Mouse (Mus musculus) stomach, embryonic 16.5 days (tissue): ENCODE data around the gene Abca2. TPM values are rescaled to one million over a fixed set of nuclear protein-coding genes. Genes with fewer than 3 reads are reported as not detected.

ENCODE experiments used
- ATAC-seq: fragments of 200-750 bp; cut with Nextera tagmentation; 2 replicates; pipeline ENCODE4 v1.8.0; 2017; ENCODE audit warnings: moderate number of reproducible peaks, moderate TSS enrichment; ENCODE audit not compliant: insufficient read depth, low FRiP score
- H3K27ac ChIP-seq: fragments of 300-500 bp; sonication (generic); 2 replicates; pipeline ENCODE4 v1.5.1; 2014; ENCODE audit warnings: low read length
- H3K27me3 ChIP-seq: fragments of 300-500 bp; sonication (generic); 2 replicates; pipeline ENCODE4 v1.6.1; 2014; ENCODE audit warnings: low read length, control low read depth, mixed read lengths; ENCODE audit not compliant: control insufficient read depth, insufficient read depth
- H3K36me3 ChIP-seq: fragments of 300-500 bp; sonication (generic); 2 replicates; pipeline ENCODE4 v1.6.1; 2014; ENCODE audit warnings: low read length; ENCODE audit not compliant: control insufficient read depth, insufficient read depth
- H3K4me1 ChIP-seq: fragments of 300-500 bp; sonication (generic); 2 replicates; pipeline ENCODE4 v1.6.1; 2014; ENCODE audit warnings: low read length, control low read depth, mixed read lengths; ENCODE audit not compliant: control insufficient read depth, insufficient read depth
- H3K4me2 ChIP-seq: fragments of 300-500 bp; sonication (generic); 2 replicates; pipeline ENCODE4 v1.6.1; 2014; ENCODE audit warnings: low read depth, low read length, mixed read lengths
- H3K4me3 ChIP-seq: fragments of 300-500 bp; sonication (generic); replicated peaks from 2 replicates; pipeline ENCODE4 v1.5.1; 2014; ENCODE audit warnings: mild to moderate bottlenecking, low read length
- H3K9ac ChIP-seq: fragments of 300-500 bp; sonication (generic); 2 replicates; pipeline ENCODE4 v1.6.1; 2014; ENCODE audit warnings: low read length
- H3K9me3 ChIP-seq: fragments of 300-500 bp; sonication (generic); replicated peaks from 2 replicates; pipeline ENCODE4 v1.6.1; 2016; ENCODE audit warnings: low read length, control low read depth; ENCODE audit not compliant: control insufficient read depth
- WGBS: fragments of 180-500 bp; shearing (Covaris S2); extraction: QIAGEN DNeasy Blood & Tissue Kit; methylation state at CpG from one replicate; pipeline ENCODE4 v1.1.7; 2014; 5-methylcytosine and 5-hydroxymethylcytosine counted together
- polyA plus RNA-seq: library from polyadenylated mRNA; unstranded; fragments of >200 nt; fragmentation: Nextera tagmentation; extraction: Ambion mirVana; gene quantifications from 2 replicates; pipeline ENCODE4 v1.2.1, GENCODE M21; 2015

The Abca2 gene
- polyA plus RNA-seq, 1 experiment from 2014 or later = 4.0 TPM

DNA sequence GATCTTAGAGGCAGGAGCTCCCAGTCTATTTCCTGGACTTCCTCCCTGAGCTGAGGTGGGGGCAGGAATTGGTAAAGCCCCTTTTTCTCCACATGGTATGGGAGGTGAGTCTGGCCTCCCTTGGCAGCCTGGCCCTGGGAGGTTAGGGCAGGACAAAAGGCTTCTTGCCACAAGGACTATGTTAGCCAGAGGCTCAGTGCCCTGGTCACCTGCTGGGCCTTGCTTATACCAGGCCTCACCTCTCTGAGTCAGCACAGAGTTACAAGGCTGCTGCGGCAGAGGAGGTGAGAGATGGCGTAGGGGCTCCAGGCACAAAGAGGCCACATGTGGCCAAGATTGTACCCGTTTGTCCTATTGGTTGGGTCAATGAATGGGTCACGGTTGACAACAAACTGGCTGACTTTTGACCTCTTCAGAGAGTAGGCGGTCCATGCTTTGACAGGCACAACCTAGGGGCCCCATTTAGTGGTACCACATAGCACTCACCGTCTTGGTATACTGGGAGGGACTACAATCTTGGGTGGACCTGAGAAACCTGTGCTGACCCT, 2.9 kb downstream of the Abca2 start:
- Histone ChIP-seq H3K4me2 (no peak overlapping the region), H3K4me3 (no peak overlapping the region), H3K27ac (no peak overlapping the region), H3K9ac (0 out of 2 replicates have a peak overlapping the region, but pooled peaks have one; percentile 26), H3K27me3 (0 out of 2 replicates have a peak, but pooled peaks cover 3% of the 10 kb centered on the region), H3K9me3 (no peaks in the 10 kb centered on the region), H3K4me1 (no peaks in the 10 kb centered on the region), H3K36me3 (no peaks in the 10 kb centered on the region)
- ATAC-seq = no peak
- 77% methylated on average over 6 of the region's 6 CpGs for WGBS

DNA sequence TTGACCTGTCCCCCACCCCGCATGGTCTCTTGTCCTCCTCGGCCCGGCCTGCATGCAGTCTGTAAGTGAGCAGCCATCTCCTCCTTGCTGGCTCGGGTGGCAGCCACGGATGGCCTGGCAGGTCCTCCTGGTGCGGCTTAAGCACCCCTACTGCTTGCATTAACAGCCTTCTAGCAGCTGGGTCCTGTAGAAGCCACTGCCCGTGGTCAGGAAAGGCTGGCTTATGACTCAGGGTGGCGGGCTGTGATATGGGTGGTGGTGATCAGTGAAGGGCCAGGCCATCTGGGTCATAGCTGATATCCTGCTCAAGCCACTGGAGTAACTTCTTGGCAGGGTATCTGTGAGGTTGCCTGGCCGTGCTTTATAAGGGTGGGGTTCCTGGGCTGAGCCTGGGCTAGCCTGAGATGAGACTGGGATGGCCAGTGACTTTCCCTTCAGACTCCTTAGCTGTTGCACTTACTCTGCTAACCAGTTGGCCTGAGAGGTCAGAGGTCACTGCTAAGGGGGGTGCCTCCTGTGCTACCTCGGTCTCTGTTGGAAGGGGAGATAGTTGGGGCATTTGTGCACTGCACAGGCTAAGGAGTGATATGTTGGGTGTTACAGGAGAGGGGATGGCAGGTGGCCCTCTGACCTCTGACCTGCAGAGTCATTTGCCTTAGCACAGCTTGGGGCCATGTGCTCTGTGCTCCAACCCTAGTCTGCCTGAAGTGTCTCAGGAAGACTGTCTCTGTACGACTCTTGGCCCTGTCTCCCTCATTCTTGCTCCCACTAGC, 4.0 kb downstream of the Abca2 start:
- Histone ChIP-seq H3K4me2 (no peak overlapping the region), H3K4me3 (no peak overlapping the region), H3K27me3 (0 out of 2 replicates have a peak, but pooled peaks cover 3% of the 10 kb centered on the region), H3K36me3 (no peaks in the 10 kb centered on the region), H3K9ac (no peak overlapping the region), H3K4me1 (no peaks in the 10 kb centered on the region), H3K27ac (no peak overlapping the region), H3K9me3 (no peaks in the 10 kb centered on the region)
- 79% methylated on average over 11 of the region's 11 CpGs for WGBS
- ATAC-seq = no peak

DNA sequence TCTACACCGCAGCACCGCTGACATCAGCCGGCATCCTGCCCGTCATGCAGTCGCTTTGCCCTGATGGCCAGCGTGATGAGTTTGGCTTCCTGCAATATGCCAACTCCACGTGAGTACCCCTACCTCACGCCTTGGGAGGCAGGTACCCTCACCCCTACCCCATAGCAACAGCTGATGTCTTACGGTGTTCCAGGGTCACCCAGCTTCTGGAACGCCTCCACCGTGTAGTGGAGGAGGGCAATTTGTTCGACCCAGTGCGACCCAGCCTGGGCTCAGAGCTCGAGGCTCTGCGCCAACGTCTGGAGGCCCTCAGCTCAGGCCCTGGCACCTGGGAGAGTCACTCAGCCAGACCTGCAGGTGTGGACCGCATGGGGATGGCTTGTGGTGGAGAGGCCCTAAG, 4.6 kb downstream of the Abca2 start:
- Histone ChIP-seq H3K4me2 (no peak overlapping the region), H3K36me3 (no peaks in the 10 kb centered on the region), H3K9ac (no peak overlapping the region), H3K4me1 (no peaks in the 10 kb centered on the region), H3K27ac (no peak overlapping the region), H3K27me3 (0 out of 2 replicates have a peak, but pooled peaks cover 3% of the 10 kb centered on the region), H3K9me3 (no peaks in the 10 kb centered on the region), H3K4me3 (no peak overlapping the region)
- no peak for ATAC-seq
- 83% methylated on average over 17 of the region's 17 CpGs for WGBS

DNA sequence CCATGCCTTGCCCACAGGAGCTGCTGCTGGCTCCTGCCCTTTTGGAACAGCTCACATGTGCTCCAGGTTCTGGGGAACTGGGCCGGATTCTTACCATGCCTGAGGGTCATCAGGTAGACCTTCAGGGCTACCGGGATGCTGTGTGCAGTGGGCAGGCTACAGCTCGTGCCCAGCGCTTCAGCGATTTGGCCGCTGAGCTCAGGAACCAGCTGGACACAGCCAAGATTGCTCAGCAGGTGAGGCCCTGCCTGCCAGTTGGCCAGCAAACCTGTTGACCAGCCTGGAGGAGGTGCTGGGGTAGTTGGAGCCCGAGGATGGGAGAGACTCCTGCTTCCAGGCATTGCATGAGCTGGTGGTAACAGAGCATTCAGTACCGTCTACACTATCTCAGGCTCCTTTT, 5.8 kb downstream of the Abca2 start:
- WGBS = 87% methylated on average over 8 of the region's 8 CpGs
- no peak for ATAC-seq

DNA sequence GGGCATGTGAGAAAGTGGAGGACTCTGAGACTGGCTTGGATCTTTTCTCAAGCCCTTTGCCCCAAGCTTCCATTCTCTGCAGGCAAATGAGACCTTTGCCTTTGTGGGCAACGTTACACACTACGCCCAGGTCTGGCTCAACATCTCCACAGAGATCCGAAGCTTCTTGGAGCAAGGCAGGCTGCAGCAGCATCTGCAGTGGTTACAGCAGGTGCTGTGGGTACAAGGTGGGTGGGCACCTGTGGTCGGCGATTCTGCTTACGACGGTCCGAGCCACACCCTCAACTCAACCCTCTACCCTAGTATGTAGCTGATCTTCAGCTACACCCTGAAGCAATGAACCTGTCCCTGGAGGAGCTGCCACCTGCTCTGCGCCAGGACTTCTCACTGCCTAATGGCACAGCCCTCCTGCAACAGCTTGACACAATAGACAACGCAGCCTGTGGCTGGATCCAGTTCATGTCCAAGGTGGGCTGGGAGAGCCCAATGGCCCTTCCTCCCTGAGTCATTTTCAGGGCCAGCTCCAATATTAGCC, 7.8 kb downstream of the Abca2 start:
- Histone ChIP-seq H3K27me3 (no peaks in the 10 kb centered on the region), H3K27ac (no peak overlapping the region), H3K9me3 (no peaks in the 10 kb centered on the region), H3K9ac (no peak overlapping the region), H3K36me3 (no peaks in the 10 kb centered on the region), H3K4me1 (no peaks in the 10 kb centered on the region), H3K4me2 (no peak overlapping the region), H3K4me3 (no peak overlapping the region)
- WGBS = 90% methylated on average over 10 of the region's 10 CpGs
- ATAC-seq = no peak

More for the DNA sequence above, 5.8 kb downstream of the Abca2 start:
- Histone ChIP-seq H3K4me3 (no peak overlapping the region), H3K36me3 (no peaks in the 10 kb centered on the region), H3K9ac (no peak overlapping the region), H3K27ac (no peak overlapping the region), H3K4me1 (no peaks in the 10 kb centered on the region), H3K4me2 (no peak overlapping the region), H3K9me3 (no peaks in the 10 kb centered on the region), H3K27me3 (0 out of 2 replicates have a peak, but pooled peaks cover 3% of the 10 kb centered on the region)

DNA sequence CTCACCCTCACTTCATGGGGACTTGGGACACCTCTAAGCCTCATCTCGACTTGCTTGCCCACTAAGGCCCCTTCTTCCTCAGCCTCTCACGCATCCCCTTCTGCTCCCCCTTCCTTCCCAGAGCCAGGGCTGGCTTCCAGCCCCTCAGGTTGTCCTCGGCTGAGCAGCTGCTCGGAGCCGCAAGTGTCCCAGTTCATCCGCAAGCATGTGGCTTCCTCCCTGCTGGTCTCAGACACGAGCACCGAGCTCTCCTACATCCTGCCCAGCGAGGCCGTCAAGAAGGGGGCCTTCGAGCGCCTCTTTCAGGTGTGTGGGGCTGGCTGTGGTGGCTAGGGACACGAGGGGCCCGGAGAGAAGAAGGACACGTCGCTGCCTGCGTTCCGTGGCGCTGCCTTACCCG, 12.6 kb downstream of the Abca2 start:
- Histone ChIP-seq H3K36me3 (no peaks in the 10 kb centered on the region), H3K4me3 (no peak overlapping the region)

DNA sequence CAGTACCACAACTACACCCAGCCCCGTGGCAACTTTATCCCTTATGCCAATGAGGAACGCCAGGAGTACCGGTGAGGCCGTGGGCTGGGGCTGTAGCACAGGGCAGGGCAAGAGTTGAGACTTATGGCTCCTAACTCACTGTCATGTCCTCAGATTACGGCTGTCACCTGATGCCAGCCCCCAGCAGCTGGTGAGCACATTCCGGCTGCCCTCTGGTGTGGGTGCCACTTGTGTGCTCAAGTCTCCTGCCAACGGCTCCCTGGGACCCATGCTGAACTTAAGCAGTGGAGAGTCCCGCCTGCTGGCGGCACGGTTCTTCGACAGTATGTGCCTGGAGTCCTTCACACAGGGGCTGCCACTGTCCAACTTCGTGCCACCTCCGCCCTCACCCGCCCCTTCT, 14.2 kb downstream of the Abca2 start:
- Histone ChIP-seq H3K9me3 (no peaks in the 10 kb centered on the region), H3K4me3 (no peak overlapping the region), H3K36me3 (no peaks in the 10 kb centered on the region), H3K4me1 (no peaks in the 10 kb centered on the region), H3K27me3 (no peaks in the 10 kb centered on the region), H3K4me2 (no peak overlapping the region), H3K27ac (no peak overlapping the region), H3K9ac (no peak overlapping the region; the same call in 1 of the 2 replicates)
- WGBS = 89% methylated on average over 14 of the region's 14 CpGs
- ATAC-seq = no peak

More for the DNA sequence above, 12.6 kb downstream of the Abca2 start:
- Histone ChIP-seq H3K4me1 (no peaks in the 10 kb centered on the region), H3K9me3 (no peaks in the 10 kb centered on the region), H3K4me2 (no peak overlapping the region), H3K9ac (no peak overlapping the region), H3K27ac (no peak overlapping the region), H3K27me3 (no peaks in the 10 kb centered on the region)
- WGBS = 86% methylated on average over 20 of the region's 20 CpGs
- ATAC-seq = no peak

DNA sequence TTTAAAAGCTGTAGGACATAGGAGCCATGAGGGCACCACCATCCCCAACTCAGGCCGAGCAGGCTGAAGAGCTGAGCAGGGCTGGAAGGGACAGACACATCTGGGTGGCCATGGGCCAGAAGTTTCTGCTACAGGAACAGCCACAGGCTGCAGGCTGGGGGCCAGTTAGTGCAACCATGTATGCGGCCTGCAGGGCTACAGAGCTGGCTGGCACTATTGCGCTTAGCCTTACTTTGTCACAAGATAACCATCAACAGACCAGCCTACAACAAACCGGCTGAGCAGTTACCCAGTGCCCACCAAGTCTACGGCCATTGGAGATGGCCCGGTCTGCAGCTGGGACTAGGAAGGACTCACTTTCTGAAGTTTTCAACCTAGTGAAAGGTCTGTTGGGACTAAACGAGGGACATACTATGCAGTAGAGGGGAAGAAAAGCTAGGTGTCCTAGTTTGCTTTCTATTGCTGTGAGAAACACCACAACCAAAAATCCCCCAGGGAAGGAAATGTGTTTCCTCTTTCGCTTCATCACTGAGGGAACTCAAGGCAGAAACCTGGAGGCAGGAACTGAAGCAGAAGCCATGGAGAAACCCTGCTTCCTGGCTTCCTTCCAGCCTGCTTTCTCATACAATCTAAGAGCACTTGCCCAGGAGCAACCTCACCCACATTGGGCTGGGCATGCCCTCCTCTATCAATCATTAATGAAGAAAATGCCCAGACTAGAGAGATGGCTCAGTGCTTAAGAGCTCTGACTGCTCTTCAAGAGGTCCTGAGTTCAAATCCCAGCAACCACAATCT, 22.5 kb downstream of the Abca2 start:
- no peaks in the 10 kb centered on the region for H3K9me3 ChIP-seq
- H3K4me3 ChIP-seq = no peak overlapping the region
- H3K4me1 ChIP-seq = 0 out of 2 replicates have a peak, but pooled peaks cover 4% of the 10 kb centered on the region
- no peaks in the 10 kb centered on the region for H3K27me3 ChIP-seq
- 79% methylated on average over 8 of the region's 8 CpGs for WGBS
- H3K27ac ChIP-seq = no peak overlapping the region
- ATAC-seq = no peak
- H3K9ac ChIP-seq = no peak overlapping the region
- no peaks in the 10 kb centered on the region for H3K36me3 ChIP-seq
- no peak overlapping the region for H3K4me2 ChIP-seq
